Mouse (Mus musculus): ENCODE measurements around the gene Galnt16. TPM values are rescaled to one million over a fixed set of nuclear protein-coding genes. Genes with fewer than 3 reads are reported as not detected.

Gene Galnt16
- total RNA-seq (2015; ENCODE audit: low replicate concordance) (not detected in 2 replicates), total RNA-seq (2017; ENCODE audit: low replicate concordance) (not detected in 2 replicates)

DNA sequence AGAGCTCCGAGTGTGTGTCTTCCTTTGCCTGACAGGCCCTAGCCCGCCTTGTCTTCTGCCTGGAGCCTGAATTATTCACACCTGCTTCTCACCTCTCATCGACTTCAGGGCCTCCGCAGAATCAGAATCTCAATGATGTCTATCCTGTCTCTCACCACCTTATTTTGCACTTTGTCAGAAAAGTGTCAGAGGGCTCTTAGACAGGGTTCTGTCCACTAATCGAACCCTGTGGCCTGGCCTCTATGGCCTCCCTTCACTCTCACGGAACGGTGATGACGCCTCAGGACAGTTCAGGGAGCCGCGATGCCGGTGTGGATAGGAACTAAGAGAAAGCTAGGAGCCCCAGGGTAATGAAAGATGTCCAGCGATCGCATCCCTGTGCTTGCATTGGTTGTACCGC lies at the start of gene Galnt16:
Gene Galnt16, plus strand, starts transcription at position 301 of the 400 bp plus-strand sequence.
- ATAC-seq (replicated peaks; ENCODE audit: low FRiP score, poor library complexity, severe bottlenecking): no peak

DNA sequence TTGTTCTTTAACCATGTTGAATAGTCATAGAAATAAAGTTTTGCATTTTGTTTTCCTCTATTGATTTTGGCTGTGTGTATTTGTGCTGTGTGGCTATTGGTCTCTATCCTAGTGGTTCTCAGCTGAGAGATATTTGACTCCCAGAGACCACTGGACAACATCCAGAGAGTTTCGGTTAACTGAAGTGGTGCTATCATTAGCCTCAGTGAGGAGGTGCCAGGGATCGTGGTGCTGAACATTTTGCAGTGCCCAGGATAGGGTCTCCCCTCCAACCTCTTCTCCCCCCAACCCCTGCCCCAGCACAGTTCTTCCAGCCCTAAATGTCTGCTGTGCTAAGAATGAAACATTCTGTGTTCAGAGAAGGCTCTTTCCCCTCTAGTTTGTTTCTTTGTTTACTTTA lies 47.9 kb upstream of the Galnt16 start:
- no peak for ATAC-seq (replicated peaks; ENCODE audit: low FRiP score, poor library complexity, severe bottlenecking)

DNA sequence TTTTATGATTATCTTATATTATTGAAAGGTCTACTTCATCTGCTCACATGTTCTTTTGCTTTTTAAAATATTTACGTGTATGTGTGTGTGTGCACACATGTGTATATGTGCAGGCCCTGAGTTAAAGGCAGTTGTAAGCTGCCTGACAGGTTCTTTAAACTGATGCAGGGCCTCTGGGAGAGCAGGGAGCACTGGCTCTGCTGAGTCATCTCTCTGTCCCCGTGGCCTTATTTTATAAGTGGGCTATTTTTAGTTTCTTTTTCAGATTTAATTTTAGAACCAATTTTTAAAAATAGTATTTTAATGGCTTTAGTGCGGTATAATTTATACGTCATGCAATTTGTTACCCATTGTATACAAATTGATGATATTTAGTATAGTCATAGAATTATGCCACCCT lies 46.2 kb upstream of the Galnt16 start:
- ATAC-seq (replicated peaks; ENCODE audit: low FRiP score, poor library complexity, severe bottlenecking): no peak

- no peak for ATAC-seq (replicated peaks; ENCODE audit: low FRiP score, poor library complexity, severe bottlenecking)
Observed at GRCm38 (mm10) chr12:80473731-80474130, 44.3 kb upstream of the Galnt16 start.

- no peak for ATAC-seq (replicated peaks; ENCODE audit: low FRiP score, poor library complexity, severe bottlenecking)
Observed at GRCm38 (mm10) chr12:80479986-80480385, 38.1 kb upstream of the Galnt16 start.

- ATAC-seq (replicated peaks; ENCODE audit: low FRiP score, poor library complexity, severe bottlenecking): no peak
Observed at GRCm38 (mm10) chr12:80483397-80483796, 34.7 kb upstream of the Galnt16 start.

GRCm38 (mm10) chr12:80493311-80493710 lies 24.8 kb upstream of the Galnt16 start:
- ATAC-seq (replicated peaks; ENCODE audit: low FRiP score, poor library complexity, severe bottlenecking): no peak

DNA sequence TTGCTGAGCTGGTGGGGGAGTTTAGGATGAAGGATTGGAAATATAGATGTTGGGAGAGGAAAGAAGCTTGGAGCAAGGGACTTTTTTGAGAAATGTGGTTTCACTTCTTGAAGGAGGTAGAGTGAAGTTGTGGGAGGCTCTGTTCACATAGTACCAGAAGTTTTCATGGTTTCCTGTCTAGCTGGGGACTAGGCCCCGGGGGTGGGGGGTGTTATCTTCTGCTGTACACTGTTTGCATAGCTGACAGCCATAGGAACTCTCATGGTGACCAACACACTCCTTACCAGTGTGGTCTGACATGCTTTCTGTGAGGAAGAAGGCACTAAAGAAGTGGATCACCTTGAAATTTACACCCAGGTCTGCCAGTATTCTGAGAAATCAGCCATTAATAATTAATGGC lies 22.4 kb upstream of the Galnt16 start:
- ATAC-seq (replicated peaks; ENCODE audit: low FRiP score, poor library complexity, severe bottlenecking): no peak

GRCm38 (mm10) chr12:80498356-80498755 lies 19.7 kb upstream of the Galnt16 start:
- no peak for ATAC-seq (replicated peaks; ENCODE audit: low FRiP score, poor library complexity, severe bottlenecking)

DNA sequence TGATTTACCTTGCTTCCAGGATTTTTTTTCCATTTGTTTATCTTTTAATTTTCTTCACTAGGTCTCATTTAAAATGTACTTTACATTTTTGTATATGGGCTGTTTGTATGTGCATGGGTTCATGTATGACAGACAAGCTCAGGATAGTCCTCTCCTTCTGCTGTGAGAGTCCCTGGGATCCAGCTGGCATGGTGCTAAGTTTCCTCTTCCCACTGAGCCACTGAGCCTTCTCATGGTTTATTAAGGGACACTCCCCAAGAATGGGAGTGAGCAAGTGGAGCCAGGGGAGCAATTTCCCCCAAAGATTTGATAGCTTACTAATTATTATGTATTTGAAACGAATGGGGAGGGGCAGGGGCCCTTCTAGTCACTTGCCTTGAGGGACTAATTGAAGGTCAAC lies 17.6 kb upstream of the Galnt16 start:
- no peak for ATAC-seq (replicated peaks; ENCODE audit: low FRiP score, poor library complexity, severe bottlenecking)

DNA sequence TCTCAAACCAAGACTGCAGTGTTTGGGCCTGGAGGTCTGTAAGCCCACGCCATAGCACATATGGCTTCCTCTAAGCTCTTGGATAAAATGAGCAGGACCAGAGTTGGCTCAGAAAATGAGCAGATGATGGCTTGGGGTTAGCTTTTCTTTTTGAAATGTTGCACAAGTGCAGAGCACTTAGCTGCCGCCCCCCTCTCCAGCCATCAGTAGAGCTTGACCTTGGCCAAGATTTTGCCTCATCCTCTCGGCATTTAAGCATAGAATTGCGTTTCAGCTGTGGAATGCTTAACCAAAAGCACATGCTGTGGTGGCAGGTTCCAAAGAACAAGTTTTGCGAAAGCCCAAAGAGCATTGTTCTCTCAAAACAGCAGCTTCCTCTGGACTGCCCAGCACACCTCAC lies 13.4 kb upstream of the Galnt16 start:
- ATAC-seq (replicated peaks; ENCODE audit: low FRiP score, poor library complexity, severe bottlenecking): no peak

DNA sequence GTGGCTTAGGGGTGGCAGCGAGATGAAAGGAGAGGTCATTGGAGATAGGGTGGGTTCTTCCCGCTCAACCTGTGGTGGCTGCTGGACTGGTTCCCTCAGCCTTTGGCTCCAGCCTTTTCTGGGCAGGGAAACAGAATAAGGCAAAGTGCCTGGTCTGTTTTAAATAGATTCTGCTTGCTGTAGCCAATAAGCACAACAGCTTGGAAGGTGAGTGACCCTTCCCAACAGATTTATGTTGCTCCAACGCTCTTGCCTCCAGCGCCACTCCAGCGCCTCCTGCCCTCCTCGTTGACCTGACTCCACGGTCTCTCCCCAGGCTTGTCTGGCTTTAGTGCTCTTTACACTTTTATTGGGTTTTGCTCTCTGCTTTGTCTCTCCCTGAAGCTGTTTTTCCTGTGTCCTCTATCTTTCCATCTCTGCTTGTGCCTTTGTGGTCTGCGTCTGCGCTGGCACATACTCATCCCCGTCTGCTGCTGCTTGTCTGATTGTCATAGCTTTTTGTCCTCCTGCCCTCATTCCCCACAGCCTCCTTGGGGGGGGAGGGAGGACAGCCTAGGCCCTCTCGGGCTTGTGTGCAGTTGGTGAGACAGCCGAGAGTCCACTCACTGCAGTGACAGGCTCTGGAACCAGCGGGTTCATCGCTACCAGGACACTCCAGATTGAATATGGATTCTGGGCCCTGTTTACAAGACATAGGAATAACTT lies 10.9 kb upstream of the Galnt16 start:
- ATAC-seq (replicated peaks; ENCODE audit: low FRiP score, poor library complexity, severe bottlenecking): no peak

- no peak for ATAC-seq (replicated peaks; ENCODE audit: low FRiP score, poor library complexity, severe bottlenecking)
Observed at GRCm38 (mm10) chr12:80518393-80518756, 298 bp downstream of the Galnt16 start.

- ATAC-seq (replicated peaks; ENCODE audit: low FRiP score, poor library complexity, severe bottlenecking): no peak
Observed at GRCm38 (mm10) chr12:80518757-80519620, 912 bp downstream of the Galnt16 start.

- ATAC-seq (replicated peaks; ENCODE audit: low FRiP score, poor library complexity, severe bottlenecking): no peak; the same call in 1 of the 2 replicates
Observed at GRCm38 (mm10) chr12:80519621-80520332, 1.7 kb downstream of the Galnt16 start.

GRCm38 (mm10) chr12:80522006-80522405 lies 3.9 kb downstream of the Galnt16 start:
- ATAC-seq (replicated peaks; ENCODE audit: low FRiP score, poor library complexity, severe bottlenecking): no peak

GRCm38 (mm10) chr12:80524276-80524921 lies 6.3 kb downstream of the Galnt16 start:
- no peak for ATAC-seq (replicated peaks; ENCODE audit: low FRiP score, poor library complexity, severe bottlenecking)

GRCm38 (mm10) chr12:80525513-80525912 lies 7.4 kb downstream of the Galnt16 start:
- no peak for ATAC-seq (replicated peaks; ENCODE audit: low FRiP score, poor library complexity, severe bottlenecking)

DNA sequence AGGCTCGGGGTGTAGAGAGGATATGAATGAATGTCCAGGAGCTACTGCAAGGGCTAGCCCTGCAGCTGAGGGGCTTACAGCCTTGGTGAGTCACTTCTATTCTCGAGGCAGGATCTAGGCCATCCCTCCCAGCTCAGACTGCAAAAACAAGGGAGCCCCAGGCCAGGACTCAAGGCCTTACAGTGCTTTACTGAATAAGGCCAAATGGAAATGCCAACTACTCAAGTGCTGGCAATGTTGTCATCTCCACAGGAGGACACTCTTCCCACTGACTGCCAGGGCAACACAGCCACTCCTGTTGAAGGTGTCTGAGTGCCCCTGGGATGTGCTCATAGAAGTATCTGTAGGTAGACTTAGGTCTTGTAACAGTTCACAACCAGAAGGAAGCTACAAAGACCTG lies 8.4 kb downstream of the Galnt16 start:
- no peak for ATAC-seq (replicated peaks; ENCODE audit: low FRiP score, poor library complexity, severe bottlenecking)

Data from erythroid progenitor cell, adult 5-6 weeks (primary cell).